Mouse (Mus musculus) midbrain, postnatal 0 days (tissue): ENCODE measurements at regions not wholly inside any gene's neighbourhood (a gene's known extent, or its start where the extent isn't known, plus 50 kb on each side); places are given as distances from the start of the nearest gene placed in this dataset.

ENCODE experiments used
- ATAC-seq: fragments of 200-750 bp; cut with Nextera tagmentation; 2 replicates; pipeline ENCODE4 v1.8.0; 2017; ENCODE audit warnings: moderate number of reproducible peaks, mild to moderate bottlenecking, moderate TSS enrichment, moderate library complexity; ENCODE audit not compliant: low FRiP score
- DNase-seq: peaks from one replicate; pipeline ENCODE4 v3.0.0-alpha.2; 2015; ENCODE audit warnings: low spot score
- H3K27ac ChIP-seq: fragments of 300-500 bp; sonication (generic); 2 replicates; pipeline ENCODE4 v1.5.1; 2014; ENCODE audit warnings: low read depth, mild to moderate bottlenecking, low read length, mixed read lengths
- H3K27me3 ChIP-seq: fragments of 300-500 bp; sonication (generic); 2 replicates; pipeline ENCODE4 v1.6.1; 2014; ENCODE audit warnings: low read length, control low read depth, mixed read lengths; ENCODE audit not compliant: insufficient read depth
- H3K36me3 ChIP-seq: fragments of 300-500 bp; sonication (generic); 2 replicates; pipeline ENCODE4 v1.6.1; 2014; ENCODE audit warnings: low read length, control low read depth, mixed read lengths; ENCODE audit not compliant: insufficient read depth
- H3K4me1 ChIP-seq: fragments of 300-500 bp; sonication (generic); 2 replicates; pipeline ENCODE4 v1.6.1; 2014; ENCODE audit warnings: mild to moderate bottlenecking, control low read depth, antibody characterized with exemption, low read length, mixed read lengths; ENCODE audit not compliant: insufficient read depth
- H3K4me2 ChIP-seq: fragments of 300-500 bp; sonication (generic); 2 replicates; pipeline ENCODE4 v1.6.1; 2014; ENCODE audit warnings: low read depth, mild to moderate bottlenecking, low read length, mixed read lengths; ENCODE audit not compliant: poor library complexity, severe bottlenecking
- H3K4me3 ChIP-seq: fragments of 300-500 bp; sonication (generic); 2 replicates; pipeline ENCODE4 v1.5.1; 2014; ENCODE audit warnings: low read depth, mild to moderate bottlenecking, low read length, moderate library complexity
- H3K9ac ChIP-seq: fragments of 300-500 bp; sonication (generic); replicated peaks from 2 replicates; pipeline ENCODE4 v1.6.1; 2014; ENCODE audit warnings: mild to moderate bottlenecking, low read length, moderate library complexity, mixed read lengths; ENCODE audit not compliant: poor library complexity, severe bottlenecking
- H3K9me3 ChIP-seq: fragments of 300-500 bp; sonication (generic); 2 replicates; pipeline ENCODE4 v1.6.1; 2016; ENCODE audit warnings: low read length, control low read depth
- CTCF ChIP-seq: IDR thresholded peaks from 2 replicates; pipeline ENCODE4 v1.5.1; 2016; ENCODE audit warnings: antibody characterized with exemption, mild to moderate bottlenecking
- WGBS: fragments of 180-500 bp; shearing (Covaris S2); extraction: QIAGEN DNeasy Blood & Tissue Kit; methylation state at CpG from one replicate; pipeline ENCODE4 v1.1.7; 2014; 5-methylcytosine and 5-hydroxymethylcytosine counted together

GRCm38 (mm10) chr7:37181109-37181508 lies 483.2 kb downstream of the Tshz3 start:
- no peak for TF ChIP-seq CTCF
- H3K27ac ChIP-seq: no peak overlapping the region
- peaks cover 4% of the 10 kb centered on the region; the same call in 1 of the 2 replicates for H3K4me1 ChIP-seq
- ATAC-seq: no peak
- H3K9ac ChIP-seq: no peak overlapping the region
- H3K4me2 ChIP-seq: no peak overlapping the region
- no peak for DNase-seq
- H3K9me3 ChIP-seq: no peaks in the 10 kb centered on the region
- no peaks in the 10 kb centered on the region for H3K27me3 ChIP-seq
- WGBS: 74% methylated on average over 4 of the region's 4 CpGs
- H3K4me3 ChIP-seq: no peak overlapping the region
- H3K36me3 ChIP-seq: no peaks in the 10 kb centered on the region

GRCm38 (mm10) chr7:37192536-37192935 lies 494.6 kb downstream of the Tshz3 start:
- H3K9ac ChIP-seq: no peak overlapping the region
- no peak for DNase-seq
- no peaks in the 10 kb centered on the region for H3K4me1 ChIP-seq
- no peaks in the 10 kb centered on the region for H3K36me3 ChIP-seq
- H3K27me3 ChIP-seq: no peaks in the 10 kb centered on the region
- ATAC-seq: no peak
- no peak for TF ChIP-seq CTCF
- H3K9me3 ChIP-seq: no peaks in the 10 kb centered on the region
- 38% methylated on average over 2 of the region's 2 CpGs for WGBS
- H3K4me3 ChIP-seq: no peak overlapping the region
- H3K4me2 ChIP-seq: no peak overlapping the region
- no peak overlapping the region for H3K27ac ChIP-seq

GRCm38 (mm10) chr7:37204800-37205199 lies 506.9 kb downstream of the Tshz3 start:
- Histone ChIP-seq H3K27ac (no peak overlapping the region), H3K4me3 (no peak overlapping the region), H3K36me3 (no peaks in the 10 kb centered on the region), H3K27me3 (no peaks in the 10 kb centered on the region), H3K4me1 (no peaks in the 10 kb centered on the region), H3K9me3 (no peaks in the 10 kb centered on the region), H3K9ac (no peak overlapping the region), H3K4me2 (no peak overlapping the region)
- ATAC-seq: no peak
- WGBS: 77% methylated on average over 5 of the region's 5 CpGs
- no peak for TF ChIP-seq CTCF
- no peak for DNase-seq

GRCm38 (mm10) chr7:37208305-37208704 lies 510.4 kb downstream of the Tshz3 start:
- TF ChIP-seq CTCF: no peak
- Histone ChIP-seq H3K27me3 (no peaks in the 10 kb centered on the region), H3K9ac (no peak overlapping the region), H3K4me3 (no peak overlapping the region), H3K27ac (no peak overlapping the region), H3K4me1 (no peaks in the 10 kb centered on the region), H3K36me3 (no peaks in the 10 kb centered on the region), H3K4me2 (no peak overlapping the region), H3K9me3 (no peaks in the 10 kb centered on the region)
- no peak for ATAC-seq
- no peak for DNase-seq
- WGBS: 88% methylated on average over 7 of the region's 7 CpGs

GRCm38 (mm10) chr7:37213751-37214181 lies 515.8 kb downstream of the Tshz3 start:
- DNase-seq: no peak
- Histone ChIP-seq H3K36me3 (no peaks in the 10 kb centered on the region), H3K9me3 (no peaks in the 10 kb centered on the region), H3K27me3 (no peaks in the 10 kb centered on the region), H3K4me1 (no peaks in the 10 kb centered on the region; the same call in 1 of the 2 replicates), H3K4me3 (no peak overlapping the region), H3K4me2 (no peak overlapping the region), H3K9ac (no peak overlapping the region), H3K27ac (no peak overlapping the region)
- 41% methylated on average over 3 of the region's 3 CpGs for WGBS
- no peak for ATAC-seq
- TF ChIP-seq CTCF: no peak

GRCm38 (mm10) chr7:37215498-37215897 lies 517.6 kb downstream of the Tshz3 start:
- Histone ChIP-seq H3K4me3 (no peak overlapping the region), H3K9me3 (no peaks in the 10 kb centered on the region), H3K4me2 (no peak overlapping the region), H3K27me3 (no peaks in the 10 kb centered on the region), H3K4me1 (no peaks in the 10 kb centered on the region; the same call in 1 of the 2 replicates), H3K9ac (no peak overlapping the region), H3K36me3 (no peaks in the 10 kb centered on the region), H3K27ac (no peak overlapping the region)
- ATAC-seq (no peak), DNase-seq (no peak)
- TF ChIP-seq CTCF: no peak
- WGBS: 91% methylated on average over 6 of the region's 6 CpGs
